Mouse (Mus musculus): Measurements from ENCODE around the gene St6galnac1.

St6galnac1 gene

GRCm38 (mm10) chr11:116775407-116775806 lies at the start of gene St6galnac1:
Gene St6galnac1, minus strand, starts transcription at chr11:116775507.
- ChIA-PET CTCF (interaction anchor here in 3 of 4 experiments (0.5 to 1.2 kb wide), 7 partner anchors 26 to 1963 kb away, joined by 3 to 8 read pairs (median 4); no protein-coding TSS in a partner anchor), POLR2A (interaction anchor here (0.6 to 1.6 kb wide), 8 partner anchors 25 to 242 kb away, joined by 3 to 8 read pairs (median 4); no protein-coding TSS in a partner anchor)

GRCm38 (mm10) chr11:116823885-116824284 lies 48.6 kb upstream of the St6galnac1 start:
- POLR2A ChIA-PET, result interaction anchor here in 1 of 4 experiments (1.2 to 8.6 kb wide), 4 partner anchors 10 to 30 kb away, joined by 4 to 53 read pairs (median 6); partner anchors contain the start of genes Jmjd6, Mettl23, Mfsd11 and Srsf2
- CTCF ChIA-PET, result interaction anchor here in 1 of 4 experiments (0.8 kb wide), 1 partner anchor 19 kb away, joined by 3 read pairs; the partner anchor contains the start of gene Mettl23

GRCm38 (mm10) chr11:116823255-116823654 lies 47.9 kb upstream of the St6galnac1 start:
- ChIA-PET CTCF (interaction anchor here in 2 of 4 experiments (0.7 to 1.0 kb wide), 2 partner anchors 9 to 1501 kb away, joined by 3 to 4 read pairs; no protein-coding TSS in a partner anchor), POLR2A (interaction anchor here in 1 of 4 experiments (1.5 to 8.6 kb wide), 3 partner anchors 10 to 31 kb away, joined by 4 to 53 read pairs (median 9); partner anchors contain the start of genes Jmjd6, Mettl23, Mfsd11 and Srsf2)

GRCm38 (mm10) chr11:116822626-116823025 lies 47.3 kb upstream of the St6galnac1 start:
- ChIA-PET POLR2A (interaction anchor here in 1 of 4 experiments (1.3 to 1.8 kb wide), 3 partner anchors 9 to 20 kb away, joined by 4 to 9 read pairs (median 5); partner anchors contain the start of genes Jmjd6 and Mettl23), CTCF (interaction anchor here in 1 of 4 experiments (1.0 kb wide), 1 partner anchor 8 kb away, joined by 3 read pairs; no protein-coding TSS in a partner anchor)

- ChIA-PET CTCF (no interaction called here), POLR2A (interaction anchor here in 2 of 4 experiments (1.0 to 1.5 kb wide), 3 partner anchors 13 to 21 kb away, joined by 3 to 5 read pairs (median 4); partner anchors contain the start of genes Jmjd6 (in 1 of the 2) and Mettl23 (in 1 of the 2))
These were observed 46.9 kb upstream of the St6galnac1 start for GRCm38 (mm10) chr11:116822215-116822614.

- CTCF ChIA-PET, result no interaction called here
- POLR2A ChIA-PET, result interaction anchor here in 3 of 4 experiments (0.6 to 1.6 kb wide), 7 partner anchors 11 to 543 kb away, joined by 3 to 5 read pairs (median 3); no protein-coding TSS in a partner anchor
These were observed 46.0 kb upstream of the St6galnac1 start for GRCm38 (mm10) chr11:116821057-116821940.

GRCm38 (mm10) chr11:116819932-116820593 lies 44.8 kb upstream of the St6galnac1 start:
- CTCF ChIA-PET, result interaction anchor here in 1 of 4 experiments (0.6 to 1.4 kb wide), 2 partner anchors 12 to 130 kb away, joined by 3 to 6 read pairs; no protein-coding TSS in a partner anchor
- POLR2A ChIA-PET, result interaction anchor here in 3 of 4 experiments (0.5 to 1.6 kb wide), 8 partner anchors 8 to 311 kb away, joined by 3 to 4 read pairs (median 3); partner anchors contain the start of genes Mfsd11 (in 1 of the 3), Mxra7 (in 1 of the 3) and Srsf2 (in 1 of the 3)

- ChIA-PET POLR2A (interaction anchor here (0.9 to 2.0 kb wide), 6 partner anchors 9 to 145 kb away, joined by 3 to 5 read pairs (median 4); partner anchors contain the start of genes Mettl23 (in 2 of the 4), Jmjd6 (in 1 of the 4) and Mxra7 (in 1 of the 4)), CTCF (interaction anchor here in 2 of 4 experiments (1.0 to 1.4 kb wide), 2 partner anchors 10 to 11 kb away, joined by 3 to 6 read pairs; no protein-coding TSS in a partner anchor)
These were observed 43.4 kb upstream of the St6galnac1 start for GRCm38 (mm10) chr11:116818722-116819121.

- ChIA-PET CTCF (interaction anchor here in 3 of 4 experiments (0.6 to 1.7 kb wide), 3 partner anchors 10 to 319 kb away, joined by 3 to 5 read pairs (median 3); partner anchors contain the start of gene Mxra7 (in 1 of the 3)), POLR2A (interaction anchor here in 3 of 4 experiments (0.6 to 2.0 kb wide), 6 partner anchors 10 to 110 kb away, joined by 3 to 9 read pairs (median 4); partner anchors contain the start of genes Jmjd6 (in 1 of the 3), Mettl23 (in 1 of the 3), Mfsd11 (in 1 of the 3) and Mxra7 (in 1 of the 3))
These were observed 42.3 kb upstream of the St6galnac1 start for GRCm38 (mm10) chr11:116817567-116817966.

- CTCF ChIA-PET, result interaction anchor here in 3 of 4 experiments (0.5 to 1.7 kb wide), 5 partner anchors 8 to 263 kb away, joined by 3 to 5 read pairs (median 3); partner anchors contain the start of gene Mxra7 (in 1 of the 3)
- POLR2A ChIA-PET, result interaction anchor here in 1 of 4 experiments (1.1 to 2.0 kb wide), 2 partner anchors 10 to 116 kb away, joined by 3 to 5 read pairs; partner anchors contain the start of gene Mxra7
These were observed 41.5 kb upstream of the St6galnac1 start for GRCm38 (mm10) chr11:116816769-116817168.

GRCm38 (mm10) chr11:116814884-116815415 lies 39.6 kb upstream of the St6galnac1 start:
- CTCF ChIA-PET, result interaction anchor here in 3 of 4 experiments (1.1 to 3.2 kb wide), 5 partner anchors 13 to 223 kb away, joined by 3 to 10 read pairs (median 3); partner anchors contain the start of gene Mxra7 (in 2 of the 3)
- POLR2A ChIA-PET, result interaction anchor here in 3 of 4 experiments (0.5 to 2.3 kb wide), 12 partner anchors 9 to 1084 kb away, joined by 3 to 11 read pairs (median 5); partner anchors contain the start of genes Jmjd6 (in 1 of the 3), Mettl23 (in 1 of the 3) and Mxra7 (in 1 of the 3)

- ChIA-PET CTCF (interaction anchor here (0.6 to 3.2 kb wide), 18 partner anchors 9 to 982 kb away, joined by 3 to 10 read pairs (median 3); partner anchors contain the start of genes Mxra7 (in 3 of the 4), Jmjd6 (in 1 of the 4) and Mettl23 (in 1 of the 4)), POLR2A (interaction anchor here in 3 of 4 experiments (0.5 to 2.3 kb wide), 22 partner anchors 9 to 1065 kb away, joined by 3 to 11 read pairs (median 4); partner anchors contain the start of genes Jmjd6 (in 2 of the 3), Mettl23 (in 2 of the 3), Srsf2 (in 2 of the 3) and Mfsd11 (in 1 of the 3))
These were observed 39.0 kb upstream of the St6galnac1 start for GRCm38 (mm10) chr11:116814076-116814883.

- ChIA-PET CTCF (interaction anchor here (0.5 to 3.2 kb wide), 14 partner anchors 9 to 361 kb away, joined by 3 to 10 read pairs (median 3); partner anchors contain the start of genes Mxra7 (in 3 of the 4), Jmjd6 (in 1 of the 4) and Mettl23 (in 1 of the 4)), POLR2A (interaction anchor here in 3 of 4 experiments (0.6 to 2.3 kb wide), 19 partner anchors 10 to 364 kb away, joined by 3 to 11 read pairs (median 4); partner anchors contain the start of genes Jmjd6 (in 2 of the 3), Mettl23 (in 2 of the 3), Srsf2 (in 2 of the 3) and Mfsd11 (in 1 of the 3))
These were observed 38.3 kb upstream of the St6galnac1 start for GRCm38 (mm10) chr11:116813610-116814009.

GRCm38 (mm10) chr11:116812793-116813529 lies 37.7 kb upstream of the St6galnac1 start:
- ChIA-PET CTCF (interaction anchor here in 3 of 4 experiments (0.6 to 3.2 kb wide), 9 partner anchors 11 to 279 kb away, joined by 3 to 10 read pairs (median 3); partner anchors contain the start of gene Mxra7 (in 1 of the 3)), POLR2A (interaction anchor here in 3 of 4 experiments (0.5 to 2.3 kb wide), 11 partner anchors 11 to 1282 kb away, joined by 3 to 9 read pairs (median 3); partner anchors contain the start of genes Srsf2 (in 2 of the 3), Mfsd11 (in 1 of the 3) and Mxra7 (in 1 of the 3))
